Mouse (Mus musculus) ES-E14 (cell line): ENCODE data around the gene Rsl24d1.

ENCODE experiments used
- CHD2 ChIP-seq: IDR thresholded peaks from 2 replicates; pipeline ENCODE4 v1.6.1; 2014; ENCODE audit warnings: mild to moderate bottlenecking, low read depth, low read length, inconsistent platforms
- HCFC1 ChIP-seq: IDR thresholded peaks from 2 replicates; pipeline ENCODE4 v1.6.1; 2012; ENCODE audit warnings: low read length, inconsistent platforms, borderline replicate concordance; ENCODE audit not compliant: insufficient read depth
- MAFK ChIP-seq: IDR thresholded peaks from 2 replicates; pipeline ENCODE4 v1.6.1; 2014; ENCODE audit warnings: mild to moderate bottlenecking, low read depth, low read length, inconsistent platforms; ENCODE audit not compliant: insufficient read depth

DNA sequence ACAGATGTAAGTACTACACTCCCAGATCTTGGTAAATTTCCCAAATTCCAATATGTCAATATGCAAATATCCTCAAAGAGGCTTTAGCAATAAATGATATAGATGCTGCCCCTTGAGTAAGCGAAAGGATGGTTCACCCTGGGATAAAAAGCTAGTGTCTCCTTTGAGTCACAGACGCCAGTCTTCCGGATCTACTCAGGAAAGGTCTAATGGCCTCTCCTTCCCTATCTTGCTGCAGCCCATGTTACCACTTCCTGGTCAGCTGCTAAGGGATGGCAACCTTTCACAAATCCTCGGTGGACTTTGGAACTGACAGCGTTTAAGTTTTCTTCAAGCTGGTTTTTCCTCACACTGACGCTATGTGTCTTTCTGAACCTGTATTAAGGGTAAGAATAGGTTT is 44.5 kb upstream of the Rsl24d1 start:
- TF ChIP-seq CHD2 (no peak), HCFC1 (no peak), MAFK (no peak)
